Mouse (Mus musculus) right cerebral cortex, postnatal 4 days (tissue): Measurements from ENCODE around the gene 6430548M08Rik.

Experiments used
- DNase-seq: peaks from one replicate; pipeline ENCODE4 v3.0.0-alpha.2; 2022

6430548M08Rik gene

GRCm38 (mm10) chr8:120109149-120109548 is 4.8 kb upstream of the 6430548M08Rik start:
- DNase-seq = no peak

GRCm38 (mm10) chr8:120110966-120111365 is 3.0 kb upstream of the 6430548M08Rik start:
- DNase-seq = no peak

GRCm38 (mm10) chr8:120111382-120111781 is 2.6 kb upstream of the 6430548M08Rik start:
- no peak for DNase-seq

GRCm38 (mm10) chr8:120112535-120112934 is 1.4 kb upstream of the 6430548M08Rik start:
- DNase-seq = no peak

GRCm38 (mm10) chr8:120113306-120113705 is 646 bp upstream of the 6430548M08Rik start:
- no peak for DNase-seq

- DNase-seq = no peak
Observed at GRCm38 (mm10) chr8:120114315-120114841, 426 bp downstream of the 6430548M08Rik start.

- no peak for DNase-seq
Observed at GRCm38 (mm10) chr8:120116600-120116999, 2.6 kb downstream of the 6430548M08Rik start.

GRCm38 (mm10) chr8:120118162-120118561 is 4.2 kb downstream of the 6430548M08Rik start:
- DNase-seq = no peak

- DNase-seq = no peak
Observed at GRCm38 (mm10) chr8:120118847-120119246, 4.9 kb downstream of the 6430548M08Rik start.

GRCm38 (mm10) chr8:120119429-120119828 is 5.5 kb downstream of the 6430548M08Rik start:
- peak; percentile 38 for DNase-seq

- no peak for DNase-seq
Observed at GRCm38 (mm10) chr8:120119931-120120330, 6.0 kb downstream of the 6430548M08Rik start.

GRCm38 (mm10) chr8:120120951-120121350 is 7.0 kb downstream of the 6430548M08Rik start:
- no peak for DNase-seq

GRCm38 (mm10) chr8:120124261-120124660 is 10.3 kb downstream of the 6430548M08Rik start:
- no peak for DNase-seq

- no peak for DNase-seq
Observed at GRCm38 (mm10) chr8:120124836-120125389, 11.0 kb downstream of the 6430548M08Rik start.

- no peak for DNase-seq
Observed at GRCm38 (mm10) chr8:120126357-120127161, 12.6 kb downstream of the 6430548M08Rik start.

GRCm38 (mm10) chr8:120129547-120129946 is 15.6 kb downstream of the 6430548M08Rik start:
- no peak for DNase-seq

- DNase-seq = no peak
Observed at GRCm38 (mm10) chr8:120131158-120131557, 17.2 kb downstream of the 6430548M08Rik start.

GRCm38 (mm10) chr8:120133169-120133568 is 19.2 kb downstream of the 6430548M08Rik start:
- DNase-seq = no peak

- DNase-seq = no peak
Observed at GRCm38 (mm10) chr8:120135687-120136086, 21.7 kb downstream of the 6430548M08Rik start.

- peak; percentile 47 for DNase-seq
Observed at GRCm38 (mm10) chr8:120136618-120137017, 22.7 kb downstream of the 6430548M08Rik start.

GRCm38 (mm10) chr8:120138958-120139357 is 25.0 kb downstream of the 6430548M08Rik start:
- no peak for DNase-seq

- no peak for DNase-seq
Observed at GRCm38 (mm10) chr8:120140769-120141168, 26.8 kb downstream of the 6430548M08Rik start.

GRCm38 (mm10) chr8:120143911-120144651 is 30.1 kb downstream of the 6430548M08Rik start:
- DNase-seq = peak; percentile 55
